Mouse (Mus musculus) erythroblast, adult 5-6 weeks (primary cell): ENCODE measurements around the gene 2610301B20Rik. TPM values are rescaled to one million over a fixed set of nuclear protein-coding genes. Genes with fewer than 3 reads are reported as not detected.
A peak's percentile ranks its signal among the peaks of the same experiment; 100 is the strongest.
"Not testable (repeated sequence)": the region's sequence is repeated elsewhere in the genome, so short reads cannot be mapped to it uniquely, and the experiment has no call there.

Experiments
- ATAC-seq: replicated peaks from 2 replicates; pipeline ENCODE4 v1.8.0; 2016; ENCODE audit warnings: moderate number of reproducible peaks, mild to moderate bottlenecking, moderate TSS enrichment, inconsistent platforms; ENCODE audit not compliant: poor library complexity, low FRiP score, severe bottlenecking
- total RNA-seq, 2 experiments: library from RNA; stranded (forward) in 1 of 2; stranded (reverse) in 1 of 2; fragments of 150-400 nt in 1 of 2; fragments of 200-764, 138-1000 nt in 1 of 2; gene quantifications; 2 replicates each; pipeline versions ENCODE4 v1.2.3 to v1.2.4; 2015 to 2017; ENCODE audit warnings: low replicate concordance in 2 of 2

The 2610301B20Rik gene
- 5.6 and 19.8 TPM in 2 replicates for total RNA-seq (2015; ENCODE audit: low replicate concordance)
- total RNA-seq (2017; ENCODE audit: low replicate concordance) = 0.56 and 3.4 TPM in 2 replicates

- ATAC-seq = peak; percentile 90
These were observed at the start of gene 2610301B20Rik for GRCm38 (mm10) chr4:10873920-10874665. TSS of gene 2610301B20Rik (plus strand) at chr4:10874498.

DNA sequence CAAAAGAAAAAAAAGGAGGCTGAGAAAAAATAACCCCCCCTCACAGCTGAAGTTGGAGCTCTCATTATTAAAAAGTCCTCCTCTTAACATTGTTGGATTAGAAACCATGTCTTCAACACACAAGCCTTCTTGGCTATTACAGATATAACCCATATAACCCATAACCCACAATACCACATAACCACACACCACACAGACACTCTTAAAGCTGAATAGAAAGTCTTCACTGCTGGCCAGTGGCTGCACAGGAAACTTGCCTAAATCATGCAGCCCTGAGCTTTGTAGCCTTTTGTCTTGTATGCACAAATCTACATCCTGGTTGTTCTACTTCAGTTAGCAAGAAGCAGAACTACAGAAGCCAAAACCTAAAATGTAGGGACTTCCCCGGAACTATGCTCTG, 41.0 kb upstream of the 2610301B20Rik start:
- no peak for ATAC-seq

DNA sequence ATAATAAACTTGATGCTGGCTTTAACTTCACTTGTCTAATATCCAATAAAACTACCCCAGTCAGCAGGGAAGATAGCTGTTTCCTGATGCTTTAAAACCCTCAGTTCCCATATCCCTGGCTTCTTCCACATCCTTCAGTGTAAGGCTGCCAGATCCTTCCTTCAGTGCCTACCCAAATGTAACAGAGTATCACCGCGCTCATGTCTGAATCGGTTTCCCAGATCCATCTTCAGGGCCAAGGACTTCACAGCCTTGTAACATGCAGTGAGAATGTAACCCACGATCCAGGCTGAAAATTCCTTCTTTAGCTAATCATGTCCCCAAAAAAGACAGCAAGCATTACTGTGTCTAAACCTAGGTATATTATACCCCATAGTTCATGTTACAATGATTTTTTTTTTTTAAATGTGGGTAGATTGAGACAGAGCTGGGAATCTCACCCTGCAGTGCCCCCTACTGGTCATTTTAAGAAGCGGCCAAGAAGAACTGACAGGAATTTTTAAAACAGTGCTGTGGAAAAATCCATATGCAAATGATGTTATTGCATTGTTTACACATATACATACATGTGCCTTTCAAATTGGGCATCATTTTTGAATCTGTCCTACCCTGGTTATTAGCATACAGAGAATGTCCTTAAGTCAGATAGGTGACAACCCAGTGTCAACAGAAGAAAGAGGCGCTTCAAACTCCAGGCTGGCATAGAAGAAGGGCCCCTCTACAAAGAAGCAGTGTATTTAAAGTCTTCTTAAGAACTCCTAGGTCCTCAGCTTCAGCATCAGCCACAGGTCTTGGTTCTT, 38.8 kb upstream of the 2610301B20Rik start:
- ATAC-seq = no peak; the same call in 1 of the 2 replicates

- no peak for ATAC-seq
These were observed 28.4 kb upstream of the 2610301B20Rik start for GRCm38 (mm10) chr4:10845848-10846247.

DNA sequence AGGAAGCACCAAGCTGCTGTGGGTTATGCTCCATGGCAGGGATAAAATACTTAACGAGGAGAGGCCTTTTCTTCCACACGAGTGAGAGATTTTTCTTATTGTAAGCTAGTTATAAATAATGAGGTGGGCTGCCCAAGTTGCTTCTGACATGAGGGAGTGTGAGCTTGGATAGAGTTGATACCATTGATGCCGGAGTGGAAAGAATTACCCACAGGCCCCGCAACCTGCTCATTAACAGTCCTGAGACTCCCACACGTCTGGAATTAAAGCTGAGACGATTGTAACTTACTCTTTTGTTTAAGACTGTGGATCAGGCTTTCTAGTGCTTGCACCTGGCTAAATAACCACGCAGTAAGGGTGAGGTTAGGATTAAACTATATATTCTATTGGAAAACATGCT, 24.5 kb upstream of the 2610301B20Rik start:
- ATAC-seq = no peak

GRCm38 (mm10) chr4:10851013-10851412, 23.3 kb upstream of the 2610301B20Rik start:
- no peak for ATAC-seq

DNA sequence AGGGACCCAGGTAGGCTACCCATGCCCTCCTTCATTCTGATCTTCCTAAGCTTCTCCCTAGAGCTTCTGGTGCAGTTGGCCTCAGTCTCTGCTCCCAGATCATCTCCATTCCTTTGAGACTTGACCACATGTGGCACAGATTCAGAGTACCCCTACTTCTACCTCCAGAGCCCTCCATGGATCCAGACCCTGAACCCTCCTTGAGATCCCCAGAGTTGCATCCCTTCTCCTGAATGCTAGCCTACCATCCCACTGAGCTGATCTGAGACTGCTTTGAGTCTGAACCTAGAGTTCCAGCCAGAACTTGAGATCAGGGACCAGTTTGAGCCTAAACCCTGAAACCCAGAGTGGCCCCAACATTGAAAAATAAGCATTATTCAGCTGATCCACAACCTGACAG, 15.1 kb upstream of the 2610301B20Rik start:
- no peak for ATAC-seq

DNA sequence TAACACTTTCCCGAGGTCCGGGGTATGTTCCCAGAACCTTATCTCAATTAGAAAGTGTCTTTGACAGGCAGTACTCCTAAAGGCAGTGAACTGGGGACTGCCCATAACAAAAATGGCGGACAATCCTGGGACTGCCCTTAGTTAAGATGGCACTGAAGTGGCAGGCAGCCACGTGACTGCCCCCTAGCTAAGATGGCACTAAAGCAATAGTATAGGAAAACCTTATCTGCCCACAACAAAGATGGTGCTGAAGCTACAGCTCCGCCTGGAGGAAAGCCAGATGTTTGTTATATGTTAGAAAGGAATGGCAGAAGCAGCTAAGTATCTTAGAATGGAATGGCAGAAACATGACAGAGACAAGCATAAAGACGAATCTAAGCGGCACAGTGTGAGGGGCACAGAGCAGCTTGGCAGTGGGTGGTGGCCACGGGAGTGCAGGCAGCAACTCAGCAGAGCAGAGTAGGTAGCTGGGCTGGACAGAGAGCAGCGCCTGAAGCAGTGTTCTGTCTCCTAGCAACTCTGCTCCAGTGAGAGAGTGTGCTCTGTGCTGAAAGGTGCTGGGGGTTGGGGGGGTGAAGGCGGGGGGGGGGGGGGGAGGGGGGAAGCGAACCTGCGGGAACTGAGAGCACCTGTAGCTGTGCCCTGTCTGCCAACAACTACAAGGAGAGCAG, 14.3 kb upstream of the 2610301B20Rik start:
- ATAC-seq = no peak

GRCm38 (mm10) chr4:10860825-10861224, 13.5 kb upstream of the 2610301B20Rik start:
- ATAC-seq = no peak

DNA sequence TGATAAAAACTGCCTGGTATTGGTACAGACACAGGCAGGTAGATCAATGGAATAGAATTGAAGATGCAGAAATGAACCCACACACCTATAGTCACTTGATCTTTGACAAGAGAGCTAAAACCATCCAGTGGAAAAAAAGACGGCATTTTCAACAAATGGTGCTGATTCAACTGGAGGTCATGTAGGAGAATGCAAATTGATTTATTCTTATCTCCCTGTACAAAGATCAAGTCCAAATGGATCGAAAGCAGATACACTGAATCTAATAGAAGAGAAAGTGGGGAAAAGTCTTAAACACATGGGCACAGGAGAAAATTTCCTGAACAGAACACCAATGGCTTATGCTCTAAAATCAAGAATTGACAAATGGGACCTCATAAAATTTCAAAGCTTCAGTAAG, 11.4 kb upstream of the 2610301B20Rik start:
- not testable (repeated sequence) for ATAC-seq

DNA sequence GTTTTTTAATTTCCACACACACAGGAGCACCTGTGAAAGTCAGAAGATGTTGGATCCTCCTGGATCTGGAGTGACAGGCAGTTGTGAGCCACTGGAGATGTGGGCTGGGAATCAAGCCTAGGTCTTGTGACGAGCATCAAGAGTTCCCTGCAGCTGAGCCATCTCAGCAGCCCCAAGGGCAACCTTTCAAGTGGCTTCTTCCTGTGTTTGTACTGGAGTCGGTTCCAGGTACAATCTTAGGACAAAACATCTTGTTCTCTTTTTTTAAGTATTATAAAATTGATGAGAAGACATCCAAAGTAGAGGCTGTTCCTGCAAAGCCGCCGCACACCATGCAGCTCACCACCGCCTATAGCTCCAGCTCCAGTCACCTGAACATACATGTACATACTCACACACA, 2.1 kb upstream of the 2610301B20Rik start:
- ATAC-seq = no peak

DNA sequence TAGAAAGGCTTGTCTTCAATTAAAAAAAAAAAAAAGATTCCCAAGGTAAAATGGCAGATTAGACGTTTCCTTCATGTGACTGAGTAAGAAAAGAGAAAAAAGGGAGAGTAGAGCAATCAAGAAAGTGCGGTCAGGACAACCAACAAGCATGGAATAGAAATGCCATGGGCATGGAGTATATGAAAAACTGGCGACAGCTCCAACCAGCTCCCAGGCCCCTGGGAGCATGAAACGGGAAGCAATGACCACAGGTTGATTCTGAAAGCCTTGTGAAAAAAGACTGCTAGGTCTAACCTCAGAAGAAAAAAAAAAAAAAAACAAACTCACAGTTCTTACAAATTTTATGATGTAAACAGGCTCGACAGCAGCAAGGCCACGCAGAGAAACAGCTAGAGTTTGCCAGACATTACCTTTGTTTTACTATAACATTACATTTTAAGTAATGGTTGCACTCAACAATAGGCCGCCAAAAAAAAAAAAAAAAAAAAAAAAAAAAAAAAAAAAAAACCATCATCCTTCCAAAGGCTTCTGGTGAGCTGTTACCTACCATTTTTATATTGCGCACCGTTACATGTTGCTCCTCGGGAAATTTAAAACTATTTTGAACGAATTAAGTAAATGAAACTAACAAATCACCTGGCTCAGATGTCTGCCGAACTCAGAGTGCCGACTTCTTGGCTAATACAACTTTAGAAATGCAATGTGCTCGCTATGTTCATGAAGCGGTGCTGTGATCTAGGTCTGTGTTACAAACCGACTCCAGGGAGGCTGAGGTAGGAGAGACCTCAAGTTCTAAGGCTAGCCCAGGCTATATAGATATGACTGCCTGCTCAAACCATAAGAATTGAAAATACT, 1.4 kb upstream of the 2610301B20Rik start:
- ATAC-seq = 0 out of 2 replicates have a peak, but pooled peaks have one; percentile 32

DNA sequence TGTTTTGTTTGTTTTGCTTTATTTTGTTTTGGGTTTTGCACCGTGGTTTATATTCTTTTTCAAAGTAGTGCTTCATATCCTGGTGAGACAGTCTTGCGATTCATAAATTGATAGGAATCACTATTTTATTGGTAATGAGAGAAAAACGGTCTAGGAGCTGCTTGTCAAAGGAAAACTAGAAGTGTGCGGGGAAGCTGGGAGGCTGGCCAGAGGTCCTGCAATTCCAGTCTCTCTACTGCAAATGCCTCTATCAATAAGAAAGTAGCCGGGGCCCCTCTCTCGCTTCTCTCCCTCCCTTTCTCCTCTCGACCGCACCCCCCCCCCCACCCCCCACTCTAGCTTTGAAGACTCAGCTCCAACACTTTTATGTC, 764 bp upstream of the 2610301B20Rik start:
- 0 out of 2 replicates have a peak, but pooled peaks have one; percentile 6 for ATAC-seq

- ATAC-seq = peak; percentile 64
These were observed 422 bp downstream of the 2610301B20Rik start for GRCm38 (mm10) chr4:10874718-10875121.

DNA sequence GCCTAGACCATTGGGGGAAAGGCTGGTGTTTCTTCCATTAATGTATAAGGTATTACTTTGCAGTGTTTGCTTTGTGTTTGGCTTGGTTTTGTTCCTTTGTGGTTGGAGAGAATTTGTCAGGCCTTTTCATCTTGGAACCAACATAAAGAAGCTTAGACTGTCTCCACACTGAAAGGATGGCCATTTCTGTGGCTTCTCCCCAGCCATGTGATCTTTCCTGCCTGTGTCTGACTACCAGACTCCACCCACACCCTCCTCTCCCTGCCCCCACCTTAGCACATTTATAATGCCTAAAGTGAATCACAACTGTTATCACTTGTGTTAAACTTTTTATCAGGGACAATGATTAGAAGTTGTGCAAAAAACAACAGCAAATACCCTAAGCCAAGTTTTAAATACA, 1.1 kb downstream of the 2610301B20Rik start:
- peak; percentile 68 for ATAC-seq

- ATAC-seq = no peak
These were observed 2.8 kb downstream of the 2610301B20Rik start for GRCm38 (mm10) chr4:10877057-10877456.

- ATAC-seq = no peak
These were observed 9.6 kb downstream of the 2610301B20Rik start for GRCm38 (mm10) chr4:10883740-10884408.

GRCm38 (mm10) chr4:10888835-10889234, 14.5 kb downstream of the 2610301B20Rik start:
- no peak for ATAC-seq

- ATAC-seq = no peak
These were observed 22.0 kb downstream of the 2610301B20Rik start for GRCm38 (mm10) chr4:10896262-10896661.
